Mouse (Mus musculus) ovary, adult 10 weeks (tissue): ENCODE results near the gene Lss. TPM values are rescaled to one million over a fixed set of nuclear protein-coding genes. Genes with fewer than 3 reads are reported as not detected.

ENCODE experiments used
- polyA plus RNA-seq: library from polyadenylated mRNA; stranded (reverse); fragments of 350-450 nt; fragmentation: Illumina TruSeq; extraction: RNeasy Lipid Tissue Mini Kit (QIAGEN cat#74804); gene quantifications from one replicate; pipeline ENCODE4 v1.2.3, GENCODE M21; 2014

Lss gene
- 10.8 TPM for polyA plus RNA-seq

DNA sequence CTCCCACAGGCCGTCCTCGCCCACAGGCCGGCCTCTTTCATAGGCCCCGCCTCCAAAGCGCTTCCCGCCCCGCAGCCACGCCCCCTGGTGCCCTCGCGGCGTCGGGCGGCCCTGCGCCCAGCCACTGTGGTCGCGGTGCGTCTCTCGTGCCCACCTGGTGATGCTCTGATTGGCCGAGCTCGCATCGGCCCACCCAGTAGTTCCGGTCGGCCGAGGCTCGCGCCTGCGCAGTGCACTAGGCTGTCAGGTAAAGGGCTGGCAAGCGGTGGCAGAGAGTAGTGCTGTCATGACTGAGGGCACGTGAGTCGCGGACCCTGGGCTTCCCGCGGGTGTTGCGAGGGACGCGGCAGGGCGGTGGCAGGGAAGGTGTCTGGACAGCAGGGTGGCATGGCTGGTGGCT lies at the start of gene Lss:
Lss (plus strand) TSS at position 214 of the 400 bp plus-strand sequence.

DNA sequence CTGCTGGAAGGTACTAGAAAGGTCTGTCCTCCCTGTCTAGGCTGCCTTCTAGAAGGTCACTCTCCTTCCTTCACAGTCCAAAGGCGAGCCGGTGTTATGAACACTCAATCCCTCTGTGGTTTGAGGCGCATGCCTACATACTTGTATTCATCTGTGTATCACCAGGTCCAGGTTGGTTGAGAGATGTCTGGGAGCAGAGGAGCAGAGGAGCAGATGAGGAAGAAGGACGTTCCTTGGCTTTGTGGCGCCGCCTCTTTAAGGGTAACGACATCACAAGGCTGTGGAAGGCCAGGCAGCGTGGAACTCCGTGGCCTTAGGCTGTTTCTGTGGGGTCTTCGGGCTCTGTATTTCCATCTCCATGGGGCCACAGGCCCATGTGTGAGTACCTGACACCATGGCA lies 30.6 kb downstream of the Lss start, which contains the start of gene Spatc1l:
Spatc1l (plus strand) TSS at position 301 of the 400 bp plus-strand sequence.

DNA sequence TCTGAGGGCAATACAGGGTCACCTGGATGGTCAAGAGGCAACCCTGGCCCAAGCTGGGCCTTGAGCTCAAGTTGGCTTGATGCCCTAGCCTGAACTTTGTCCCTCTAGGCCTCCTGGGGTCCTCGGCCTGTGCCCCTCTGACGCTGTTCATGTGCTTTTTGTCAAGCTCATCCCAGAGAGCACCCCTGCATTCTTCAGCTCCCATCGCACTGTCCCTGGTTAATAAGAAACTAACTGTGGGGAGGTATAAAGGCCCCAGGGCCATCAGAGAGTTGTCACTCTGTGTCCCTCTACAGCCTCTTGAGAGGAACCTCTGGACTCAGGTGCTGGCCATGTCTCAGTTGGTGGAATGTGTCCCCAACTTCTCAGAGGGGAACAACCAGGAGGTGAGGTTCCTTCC lies 44.0 kb downstream of the Lss start, which contains the start of gene Ftcd:
Ftcd (plus strand) TSS at position 275 of the 400 bp plus-strand sequence.

Other genes with a start within 250 kb of the Lss start
- 17.9 TPM for gene Dip2a, start 186.3 kb upstream of the Lss start, polyA plus RNA-seq
- not detected for gene AC141477.1, start 91.1 kb upstream of the Lss start, polyA plus RNA-seq
- 13.0 TPM for gene Pcnt, start 88.8 kb upstream of the Lss start, polyA plus RNA-seq
- 0.43 TPM for gene 2610028H24Rik, start 82.5 kb upstream of the Lss start, polyA plus RNA-seq
- 13.4 TPM for gene Mcm3ap, start 62.7 kb upstream of the Lss start, polyA plus RNA-seq
- gene Ybey, start 62.5 kb upstream of the Lss start, polyA plus RNA-seq: 2.3 TPM
- not detected for gene Spatc1l, start 30.7 kb downstream of the Lss start, polyA plus RNA-seq
- gene Ftcd, start 44.1 kb downstream of the Lss start, polyA plus RNA-seq: not detected
- 9.5 TPM for gene Col6a2, start 92.0 kb downstream of the Lss start, polyA plus RNA-seq
- gene Col6a1, start 194.6 kb downstream of the Lss start, polyA plus RNA-seq: 48.0 TPM